Mouse (Mus musculus) CH12.LX (cell line): Measurements from ENCODE around the gene Slx1b. TPM values are rescaled to one million over a fixed set of nuclear protein-coding genes. Genes with fewer than 3 reads are reported as not detected.

Experiments
- DNase-seq: peaks from one replicate; pipeline ENCODE4 v3.0.0-alpha.2; 2013; ENCODE audit errors: extremely low read depth
- H3K27ac ChIP-seq: 2 replicates; pipeline ENCODE4 v1.5.1; 2012; ENCODE audit warnings: low read depth, mild to moderate bottlenecking, control low read depth, moderate library complexity; ENCODE audit not compliant: insufficient read depth
- H3K27me3 ChIP-seq: replicated peaks from 2 replicates; pipeline ENCODE3; 2012; ENCODE audit warnings: inconsistent platforms
- H3K36me3 ChIP-seq, 2 experiments: replicated peaks in 1 of 2; 2 replicates each; pipeline versions ENCODE3 to v1.6.1; 2012; ENCODE audit warnings: inconsistent platforms in 1 of 2, low read length in 1 of 2, mild to moderate bottlenecking in 1 of 2, mixed read lengths in 1 of 2, moderate library complexity in 1 of 2; ENCODE audit not compliant: control insufficient read depth in 1 of 2, insufficient read depth in 1 of 2
- H3K4me1 ChIP-seq, 2 experiments: 2 replicates each; pipeline ENCODE4 v1.6.1; 2012; ENCODE audit warnings: inconsistent platforms in 1 of 2, moderate library complexity in 1 of 2; ENCODE audit not compliant: insufficient read depth in 2 of 2, control insufficient read depth in 1 of 2
- H3K4me2 ChIP-seq: 2 replicates; pipeline ENCODE4 v1.6.1; 2012; ENCODE audit warnings: low read depth, mild to moderate bottlenecking, control low read depth; ENCODE audit not compliant: poor library complexity, insufficient read depth, severe bottlenecking
- H3K4me3 ChIP-seq, 3 experiments: fragments of 150-350 bp in 1 of 3; sonication (generic) in 1 of 3; replicated peaks in 1 of 3; 2 replicates each; pipeline versions ENCODE3 to v1.5.1; 2011 to 2012; ENCODE audit warnings: low read depth in 2 of 3, low read length in 2 of 3, mild to moderate bottlenecking in 2 of 3, moderate library complexity in 2 of 3, control low read depth in 1 of 3, improper control_type of control experiment in 1 of 3, inconsistent platforms in 1 of 3, mixed read lengths in 1 of 3; ENCODE audit not compliant: poor library complexity in 1 of 3
- H3K79me2 ChIP-seq: replicated peaks from 2 replicates; pipeline ENCODE4 v1.6.1; 2012; ENCODE audit warnings: mild to moderate bottlenecking, moderate library complexity; ENCODE audit not compliant: control insufficient read depth, poor library complexity, insufficient read depth, severe bottlenecking; ENCODE audit errors: extremely low read depth
- H3K9ac ChIP-seq: 2 replicates; pipeline ENCODE4 v1.6.1; 2012; ENCODE audit warnings: low read depth, mild to moderate bottlenecking, control low read depth, moderate library complexity; ENCODE audit not compliant: insufficient read depth
- H3K9me3 ChIP-seq: replicated peaks from 2 replicates; pipeline ENCODE3; 2012; ENCODE audit warnings: low read length, inconsistent platforms, mixed read lengths
- CTCF ChIP-seq, 2 experiments: IDR thresholded peaks in 1 of 2; conservative IDR thresholded peaks in 1 of 2; 2 replicates each; pipeline ENCODE4 v1.5.1; 2011 to 2012; ENCODE audit warnings: low read depth in 2 of 2, low read length in 2 of 2, improper control_type of control experiment in 1 of 2, inconsistent platforms in 1 of 2, mild to moderate bottlenecking in 1 of 2, moderate library complexity in 1 of 2
- E2F4 ChIP-seq: IDR thresholded peaks from 2 replicates; pipeline ENCODE4 v1.6.1; 2011; ENCODE audit warnings: low read depth, low read length, improper control_type of control experiment; ENCODE audit not compliant: insufficient replicate concordance
- ELF1 ChIP-seq: IDR thresholded peaks from 2 replicates; pipeline ENCODE4 v1.6.1; 2014; ENCODE audit warnings: low read depth, mild to moderate bottlenecking, inconsistent platforms, low read length, improper control_type of control experiment
- ETS1 ChIP-seq: conservative IDR thresholded peaks from 2 replicates; pipeline ENCODE4 v1.6.1; 2012; ENCODE audit warnings: low read depth, mild to moderate bottlenecking, inconsistent platforms, low read length, improper control_type of control experiment, moderate library complexity
- GABPA ChIP-seq: IDR thresholded peaks from 2 replicates; pipeline ENCODE4 v1.6.1; 2012; ENCODE audit warnings: low read depth, low read length, improper control_type of control experiment, inconsistent platforms; ENCODE audit not compliant: insufficient replicate concordance
- HCFC1 ChIP-seq: IDR thresholded peaks from 2 replicates; pipeline ENCODE4 v1.6.1; 2012; ENCODE audit warnings: low read depth, mild to moderate bottlenecking, inconsistent platforms, low read length, improper control_type of control experiment
- MAFK ChIP-seq: IDR thresholded peaks from 2 replicates; pipeline ENCODE4 v1.6.1; 2011; ENCODE audit warnings: low read length, improper control_type of control experiment; ENCODE audit not compliant: insufficient replicate concordance
- MAZ ChIP-seq: IDR thresholded peaks from 2 replicates; pipeline ENCODE4 v1.6.1; 2012; ENCODE audit warnings: low read depth, mild to moderate bottlenecking, inconsistent platforms, low read length, improper control_type of control experiment, moderate library complexity
- MXI1 ChIP-seq: IDR thresholded peaks from 2 replicates; pipeline ENCODE4 v1.6.1; 2011; ENCODE audit warnings: mild to moderate bottlenecking, low read depth, low read length, improper control_type of control experiment
- NELFE ChIP-seq: IDR thresholded peaks from 2 replicates; pipeline ENCODE4 v1.6.1; 2011; ENCODE audit warnings: low read depth, low read length, improper control_type of control experiment
- PAX5 ChIP-seq: IDR thresholded peaks from 2 replicates; pipeline ENCODE4 v1.6.1; 2012; ENCODE audit warnings: low read length, inconsistent platforms, mixed read lengths
- POLR2A ChIP-seq: IDR thresholded peaks from 2 replicates; pipeline ENCODE4 v1.6.1; 2011; ENCODE audit warnings: low read depth, mild to moderate bottlenecking, improper control_type of control experiment, low read length
- RCOR1 ChIP-seq: conservative IDR thresholded peaks from 2 replicates; pipeline ENCODE4 v1.6.1; 2012; ENCODE audit warnings: low read depth, mild to moderate bottlenecking, inconsistent platforms, low read length, improper control_type of control experiment
- SIN3A ChIP-seq: IDR thresholded peaks from 2 replicates; pipeline ENCODE4 v1.6.1; 2012; ENCODE audit warnings: low read length, improper control_type of control experiment, inconsistent platforms
- SMC3 ChIP-seq: IDR thresholded peaks from 2 replicates; pipeline ENCODE4 v1.6.1; 2011; ENCODE audit warnings: low read depth, low read length, improper control_type of control experiment
- TBP ChIP-seq: conservative IDR thresholded peaks from 2 replicates; pipeline ENCODE4 v1.6.1; 2011; ENCODE audit warnings: low read depth, low read length, improper control_type of control experiment
- UBTF ChIP-seq: IDR thresholded peaks from 2 replicates; pipeline ENCODE4 v1.6.1; 2012; ENCODE audit warnings: low read depth, mild to moderate bottlenecking, inconsistent platforms, low read length, improper control_type of control experiment, moderate library complexity
- ZKSCAN1 ChIP-seq: IDR thresholded peaks from 2 replicates; pipeline ENCODE4 v1.6.1; 2012; ENCODE audit warnings: low read depth, inconsistent platforms, low read length, improper control_type of control experiment, borderline replicate concordance
- ZMIZ1 ChIP-seq: IDR thresholded peaks from 2 replicates; pipeline ENCODE4 v1.6.1; 2012; ENCODE audit warnings: low read depth, mild to moderate bottlenecking, inconsistent platforms, low read length, improper control_type of control experiment
- ZNF384 ChIP-seq: IDR thresholded peaks from 2 replicates; pipeline ENCODE4 v1.6.1; 2012; ENCODE audit warnings: low read depth, low read length, improper control_type of control experiment, inconsistent platforms
- dilution Hi-C: fragments of 300-500 bp; cut with MboI; formaldehyde crosslinking; loops from 2 replicates; pipeline ENCODE4 v1.14.3; 2020; ENCODE audit warnings: low sequenced_read_pairs; ENCODE audit not compliant: extremely low pct_unique_long_range_greater_than_20kb, extremely low pct_ligation_motif_present
- in situ Hi-C: fragments of 300-500 bp; cut with MboI; formaldehyde crosslinking; loops from 3 replicates; pipeline ENCODE4 v1.14.3; 2019; ENCODE audit warnings: low sequenced_read_pairs, low pct_ligation_motif_present, low pct_unique_long_range_greater_than_20kb, mixed read lengths
- polyA plus RNA-seq: library from polyadenylated mRNA; unstranded; fragments of >175 nt; gene quantifications from 2 replicates; pipeline ENCODE4 v1.2.1, GENCODE M21; 2012; ENCODE audit warnings: low read depth; ENCODE audit not compliant: insufficient read length
- total RNA-seq, 2 experiments: library from RNA; depleted of rRNA; stranded (reverse); fragments of 300-350 nt in 1 of 2; fragments of >200 nt in 1 of 2; gene quantifications; 2 replicates each; pipeline ENCODE4 v1.2.3; 2012 to 2014

The Slx1b gene
- total and polyA plus RNA-seq, 3 experiments: 4.7 to 8.3 (median 5.6) TPM

GRCm38 (mm10) chr7:126741964-126742482 is 46.4 kb upstream of the Slx1b start:
- TF ChIP-seq PAX5 (no peak), SIN3A (no peak), MAZ (no peak), ZKSCAN1 (no peak), ETS1 (no peak), POLR2A (no peak), RCOR1 (no peak)
- TF ChIP-seq, all 38 proteins: peak for 0
- H3K4me3 ChIP-seq: no peak overlapping the region
- H3K4me2 ChIP-seq: no peak overlapping the region
- H3K4me1 ChIP-seq: peaks cover 13 to 19% of the 10 kb centered on the region in 2 experiments
- no peak for DNase-seq
- H3K27ac ChIP-seq: no peak overlapping the region
- no peaks in the 10 kb centered on the region for H3K9me3 ChIP-seq
- dilution Hi-C loops: no loop called here
- H3K27me3 ChIP-seq: no peaks in the 10 kb centered on the region
- H3K79me2 ChIP-seq: no peaks in the 10 kb centered on the region
- in situ Hi-C loops: no loop called here
- H3K9ac ChIP-seq: no peak overlapping the region
- H3K36me3 ChIP-seq: no peaks in the 10 kb centered on the region

- Histone ChIP-seq H3K4me3 (no peak overlapping the region), H3K4me1 (peaks cover 11 to 13% of the 10 kb centered on the region in 2 experiments), H3K4me2 (no peak overlapping the region)
- in situ Hi-C loops: no loop called here
- TF ChIP-seq HCFC1: no peak
- TF ChIP-seq, all 38 proteins: peak for 0
- H3K9me3 ChIP-seq: no peaks in the 10 kb centered on the region
- dilution Hi-C loops: no loop called here
- no peaks in the 10 kb centered on the region for H3K27me3 ChIP-seq
- H3K79me2 ChIP-seq: no peaks in the 10 kb centered on the region
- DNase-seq: no peak
- no peak overlapping the region for H3K9ac ChIP-seq
- H3K36me3 ChIP-seq: no peaks in the 10 kb centered on the region
- no peak overlapping the region for H3K27ac ChIP-seq
These were observed 45.9 kb upstream of the Slx1b start for GRCm38 (mm10) chr7:126741452-126741851.

GRCm38 (mm10) chr7:126740977-126741376 is 45.4 kb upstream of the Slx1b start:
- TF ChIP-seq CTCF (conservative IDR thresholded peaks at IDR 0.05 in 1 of 2, IDR thresholded peaks at IDR 0.05 in 1 of 2; ENCODE audit: low read depth in 2 of 2, low read length in 2 of 2) (no peak), SMC3 (no peak), MAFK (no peak), UBTF (no peak), ELF1 (no peak), ETS1 (no peak), GABPA (no peak), MAZ (no peak), E2F4 (no peak), TBP (no peak), RCOR1 (no peak), ZNF384 (no peak), NELFE (no peak), MXI1 (no peak), ZMIZ1 (no peak)
- in situ Hi-C loops: no loop called here
- no peak for DNase-seq
- dilution Hi-C loops: no loop called here
- H3K4me3 ChIP-seq: no peak overlapping the region
- no peaks in the 10 kb centered on the region for H3K27me3 ChIP-seq
- H3K36me3 ChIP-seq: no peaks in the 10 kb centered on the region
- no peak overlapping the region for H3K27ac ChIP-seq
- no peaks in the 10 kb centered on the region for H3K9me3 ChIP-seq
- no peaks in the 10 kb centered on the region for H3K79me2 ChIP-seq
- H3K4me1 ChIP-seq: peaks cover 8 to 9% of the 10 kb centered on the region in 2 experiments
- no peak overlapping the region for H3K9ac ChIP-seq
- H3K4me2 ChIP-seq: no peak overlapping the region
